Mouse (Mus musculus): ENCODE data around the gene Samd4. TPM values are rescaled to one million over a fixed set of nuclear protein-coding genes. Genes with fewer than 3 reads are reported as not detected.

The Samd4 gene
- polyA plus RNA-seq, 1 experiment = 10.6 TPM

DNA sequence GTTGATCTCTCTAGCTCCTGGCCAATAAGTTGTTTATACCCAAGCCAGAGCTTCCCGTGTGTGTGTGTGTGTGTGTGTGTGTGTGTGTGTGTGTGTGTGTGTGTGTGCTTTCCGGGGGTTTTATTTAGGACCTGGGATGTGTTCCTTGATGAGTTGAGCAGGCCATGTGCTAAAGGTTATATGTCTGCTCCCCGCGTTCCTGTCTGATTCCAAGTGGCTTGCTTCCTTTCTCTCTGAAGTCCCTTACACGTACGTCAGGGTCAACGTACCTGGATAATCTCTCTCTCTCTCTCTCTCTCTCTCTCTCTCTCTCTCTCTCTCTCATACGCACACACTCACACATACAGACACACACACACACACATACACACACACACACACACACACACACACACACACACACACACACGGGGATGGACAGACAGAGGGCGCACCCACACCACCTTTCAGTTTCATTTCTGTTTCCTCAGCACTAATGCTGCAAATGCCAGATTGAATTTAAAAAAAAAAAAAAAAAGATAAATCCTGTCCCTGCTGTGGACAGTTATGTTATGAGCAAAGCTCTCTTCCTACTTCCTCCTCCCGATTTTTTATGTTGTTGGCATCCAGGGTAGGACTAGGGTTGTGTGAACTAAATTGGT, 117.6 kb downstream of the Samd4 start:
- no peak for DNase-seq (ENCODE audit: low read depth)

DNA sequence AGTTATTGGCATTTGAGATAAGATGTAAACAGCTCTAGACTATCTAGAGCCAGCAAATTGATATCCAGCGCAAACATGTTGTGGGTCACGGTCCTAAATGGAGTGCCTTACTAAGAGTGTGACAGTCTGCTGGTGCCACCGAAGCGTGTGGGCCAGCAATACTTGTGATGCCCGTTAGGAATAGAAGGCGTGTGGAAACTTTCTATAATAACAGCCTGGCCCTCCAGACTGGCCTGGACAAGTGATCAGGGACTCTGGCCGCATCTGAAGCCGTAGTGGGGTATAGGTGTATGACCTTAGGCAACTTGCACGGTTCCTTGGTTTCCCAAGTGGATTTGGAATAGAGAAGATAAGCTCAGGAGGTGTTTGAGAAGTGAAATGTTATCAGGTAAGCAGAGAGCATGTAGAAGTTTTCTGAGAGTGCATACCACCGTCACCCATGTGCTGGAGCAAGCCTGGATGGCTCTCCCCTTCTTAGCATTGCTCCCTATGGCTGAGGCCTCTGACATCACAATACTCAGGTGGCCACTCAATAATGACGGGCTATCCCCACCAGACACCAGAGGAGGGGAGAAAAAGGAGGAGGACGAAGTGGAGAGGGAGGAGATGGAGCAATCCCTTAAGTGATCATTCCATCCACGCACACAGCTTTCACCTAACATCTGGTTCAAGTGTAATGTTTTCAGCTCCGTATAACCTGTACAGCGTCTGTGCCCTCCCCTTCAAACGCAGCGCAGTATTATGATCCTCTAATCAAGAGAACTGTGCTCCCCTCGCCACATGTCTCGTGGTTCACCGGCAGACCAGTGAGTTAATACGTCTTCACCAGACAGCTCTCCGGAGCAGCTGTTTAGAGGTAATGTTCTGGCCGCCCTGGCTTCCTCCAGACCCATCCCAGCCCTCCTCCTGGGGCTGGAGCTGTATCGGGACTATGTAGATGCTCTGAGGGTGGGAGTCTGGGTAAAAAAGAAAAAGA, 118.4 kb downstream of the Samd4 start:
- no peak for DNase-seq (ENCODE audit: low read depth)

DNA sequence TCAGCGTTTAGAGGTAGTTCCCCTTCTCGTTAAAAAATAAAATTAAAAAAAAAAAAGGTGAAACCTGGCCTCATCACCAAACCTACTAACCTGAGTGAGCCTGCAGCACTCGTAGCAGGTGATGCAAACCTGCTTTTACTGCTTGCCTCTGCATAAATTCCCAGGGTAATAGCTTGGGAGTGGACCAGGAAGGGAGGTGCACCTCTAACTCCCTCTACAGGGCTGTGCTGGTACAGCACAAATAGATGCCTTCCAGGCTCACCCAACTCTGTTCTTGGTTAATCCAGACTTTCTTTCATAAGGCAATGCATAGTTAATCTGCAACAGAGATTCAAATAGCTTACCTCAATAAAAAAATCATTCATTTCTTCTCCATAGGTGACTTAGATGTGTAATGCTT, 121.5 kb downstream of the Samd4 start:
- no peak for DNase-seq (ENCODE audit: low read depth)

DNA sequence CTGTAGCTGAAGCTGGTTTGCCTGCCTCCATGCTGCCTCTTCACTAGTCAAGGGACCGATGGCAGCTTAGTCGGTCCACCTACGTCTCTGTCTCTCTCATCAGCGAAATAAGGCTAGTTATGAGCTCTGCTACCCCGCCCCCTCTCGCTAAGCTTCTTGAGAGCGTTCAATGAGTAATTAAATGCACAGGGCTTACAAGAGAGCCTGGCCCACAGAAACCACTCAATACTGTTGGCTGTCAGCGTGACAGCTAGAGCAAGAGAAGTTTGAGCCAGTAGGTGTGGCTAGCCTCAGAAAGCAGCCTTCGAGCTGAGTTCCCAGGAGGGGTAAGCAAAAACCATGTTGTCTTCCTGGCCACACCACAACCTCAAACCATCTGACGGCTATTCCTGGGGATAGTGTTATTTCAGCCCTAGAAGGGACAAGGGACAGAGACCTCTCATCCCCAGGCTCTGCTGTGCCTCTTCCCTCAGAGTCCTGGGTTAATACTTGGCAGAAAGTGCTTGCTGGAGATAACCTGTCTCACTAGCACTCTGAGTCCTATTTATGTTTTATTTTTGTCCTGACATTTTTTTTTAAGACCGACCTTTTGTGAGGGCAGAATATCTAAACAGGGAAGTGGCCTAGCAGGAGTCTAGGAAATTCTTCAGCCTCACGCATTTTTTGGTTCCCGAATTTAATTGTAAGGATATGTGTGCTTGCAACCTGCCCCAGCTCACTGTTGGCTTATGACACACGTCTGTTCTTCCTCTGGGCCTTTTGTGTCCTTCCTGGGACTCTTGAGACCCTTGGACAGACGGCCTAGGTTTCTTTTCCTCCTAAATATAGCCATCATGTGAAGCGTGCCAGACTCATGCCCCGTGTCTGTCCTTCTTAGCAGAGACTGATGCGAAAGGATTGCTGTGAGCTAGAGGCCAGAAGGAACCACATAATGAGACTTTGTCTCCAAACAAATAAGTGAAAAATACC, 128.8 kb downstream of the Samd4 start:
- no peak for DNase-seq (ENCODE audit: low read depth)

DNA sequence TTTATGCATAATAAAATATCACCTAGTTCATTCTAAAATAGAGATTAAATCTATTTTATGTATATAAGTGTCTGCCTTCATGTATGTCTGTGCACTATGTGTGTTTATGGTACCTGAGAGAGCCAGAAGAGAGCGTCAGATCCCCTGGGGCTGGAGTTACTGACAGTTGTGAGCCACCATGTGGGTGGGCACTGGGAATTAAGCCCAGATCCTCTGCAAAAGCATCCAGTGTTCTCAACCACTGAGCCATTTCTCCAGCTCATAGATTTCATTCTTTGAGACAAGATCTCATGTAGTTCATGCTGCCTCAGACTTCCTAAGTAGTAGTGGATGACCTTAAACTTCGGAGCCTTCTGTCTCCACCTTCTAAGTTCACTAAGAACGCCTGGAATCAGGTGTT, 133.0 kb downstream of the Samd4 start:
- no peak for DNase-seq (ENCODE audit: low read depth)

DNA sequence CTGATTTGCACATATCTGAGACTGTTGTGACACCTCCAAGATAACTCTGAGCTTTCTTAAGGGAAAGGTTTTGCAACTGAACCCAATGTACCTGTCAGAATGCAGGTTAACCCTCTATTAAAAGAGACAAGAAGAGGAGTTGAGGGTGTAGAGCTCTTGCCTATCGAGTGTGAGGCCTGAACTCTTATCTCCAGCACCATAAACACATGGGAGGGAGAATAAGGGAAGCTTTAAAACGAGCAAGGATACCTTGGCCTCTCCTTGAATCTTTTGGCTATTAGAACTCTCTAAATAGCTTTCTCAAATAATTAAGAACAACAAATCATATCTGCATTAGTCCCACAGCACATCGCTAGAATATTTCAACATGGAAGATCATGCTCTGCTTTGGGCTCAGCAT, 135.0 kb downstream of the Samd4 start:
- DNase-seq (ENCODE audit: low read depth) = no peak

DNA sequence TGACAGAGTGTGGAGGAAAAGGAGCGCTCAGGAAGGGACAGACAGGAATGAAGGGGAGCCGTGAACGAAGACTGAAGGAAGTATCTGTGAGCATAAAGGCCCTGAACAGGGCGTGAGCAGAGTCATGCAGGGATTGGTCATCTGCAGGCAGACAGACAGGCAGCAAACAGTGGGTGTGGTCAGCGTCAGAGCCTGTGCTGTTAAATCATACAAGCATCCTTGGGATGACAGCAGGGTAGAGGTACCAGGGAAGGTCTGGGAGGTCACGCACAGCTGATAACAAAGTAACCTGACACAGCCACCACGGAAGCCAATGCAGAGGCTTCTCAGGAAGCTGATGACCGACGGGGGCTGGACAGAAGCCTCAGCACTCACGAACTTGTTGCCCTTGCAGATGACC, 138.2 kb downstream of the Samd4 start:
- no peak for DNase-seq (ENCODE audit: low read depth)

DNA sequence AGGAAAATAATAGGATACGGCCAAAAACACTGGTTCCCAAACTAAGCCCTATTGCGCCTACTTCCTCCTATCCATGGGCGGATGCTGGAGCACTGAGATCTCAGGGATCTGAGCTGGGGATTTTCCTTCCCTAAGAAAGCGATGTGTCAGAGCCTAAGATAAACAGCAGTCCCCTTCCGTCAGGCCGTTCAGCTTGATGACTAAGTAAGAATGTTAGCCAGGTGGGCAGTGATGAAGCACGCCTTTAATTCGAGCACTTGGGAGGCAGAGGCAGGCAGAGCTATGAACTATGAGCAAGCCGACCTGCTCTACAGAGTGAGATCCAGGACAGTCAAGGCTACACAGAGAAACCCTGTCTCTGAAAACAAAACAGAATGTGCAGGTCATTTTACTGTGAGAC, 140.9 kb downstream of the Samd4 start:
- DNase-seq (ENCODE audit: low read depth) = no peak

DNA sequence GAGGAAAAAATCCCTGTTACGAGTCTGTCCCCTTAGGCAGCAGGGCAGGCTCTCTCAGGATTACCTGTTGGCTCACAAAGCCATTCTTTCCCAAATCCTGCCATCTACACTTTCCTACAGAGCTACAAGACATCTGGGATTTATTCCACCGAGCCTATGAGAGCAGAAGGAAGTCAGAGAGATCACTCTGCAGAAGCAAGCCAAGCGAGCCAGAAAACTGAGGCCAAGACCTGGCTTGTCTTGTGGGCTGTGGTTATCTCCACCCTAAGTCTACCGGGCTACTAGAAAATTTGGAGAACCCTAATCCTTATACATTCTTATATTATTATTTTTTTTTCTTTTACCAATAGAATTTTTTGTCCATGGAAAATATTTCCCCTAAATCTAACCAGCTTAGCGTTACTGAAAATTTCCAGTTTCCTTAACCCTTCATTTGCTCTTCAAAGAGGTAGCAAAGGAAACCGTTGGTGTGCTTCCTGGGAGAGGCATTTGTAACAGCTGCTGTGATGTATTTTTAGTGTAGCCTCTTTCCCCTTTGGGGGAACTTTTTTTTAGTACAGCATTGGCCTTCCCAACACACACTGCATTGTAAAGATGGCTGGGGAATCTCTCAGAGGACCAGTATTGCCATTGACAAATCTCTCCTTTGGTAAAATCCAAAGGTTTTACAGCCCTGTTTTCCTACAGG, 144.9 kb downstream of the Samd4 start:
- no peak for DNase-seq (ENCODE audit: low read depth)

DNA sequence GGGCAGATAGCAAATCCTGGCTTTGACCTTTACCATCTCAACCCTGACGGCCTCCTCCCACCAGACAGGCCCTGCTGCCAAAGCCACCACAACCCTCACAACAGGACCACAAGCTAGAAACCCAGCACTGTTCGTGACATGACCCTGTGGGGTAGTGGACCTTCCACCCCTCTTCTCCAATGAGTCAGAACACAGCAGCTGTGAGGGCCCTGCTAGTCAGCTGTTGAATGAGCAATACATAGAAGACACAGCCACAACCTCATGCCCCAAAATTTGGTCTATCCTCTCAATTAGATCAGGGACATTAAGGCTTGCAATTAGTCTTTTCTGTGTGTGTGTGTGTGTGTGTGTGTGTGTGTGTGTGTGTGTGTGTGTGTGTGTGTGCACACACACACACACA, 148.9 kb downstream of the Samd4 start:
- DNase-seq (ENCODE audit: low read depth) = no peak

DNA sequence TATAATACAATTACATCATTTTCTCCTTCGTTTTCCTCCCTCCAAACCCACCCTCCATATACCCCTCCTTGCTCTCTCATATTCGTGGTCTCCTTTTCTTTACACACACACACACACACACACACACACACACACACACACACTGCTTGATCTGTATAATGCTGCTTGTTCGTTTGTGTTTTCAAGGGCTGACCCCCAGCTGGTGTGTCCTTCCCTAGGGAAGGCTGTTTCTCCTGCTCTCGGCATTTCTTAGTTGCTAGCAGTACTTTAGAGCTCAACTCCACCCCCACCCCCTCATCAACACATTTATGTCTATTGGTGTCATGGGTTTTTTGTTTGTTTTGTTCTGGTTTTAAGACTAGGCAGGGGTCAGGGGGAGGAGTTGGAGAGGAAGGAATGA, 149.5 kb downstream of the Samd4 start:
- DNase-seq (ENCODE audit: low read depth) = no peak

DNA sequence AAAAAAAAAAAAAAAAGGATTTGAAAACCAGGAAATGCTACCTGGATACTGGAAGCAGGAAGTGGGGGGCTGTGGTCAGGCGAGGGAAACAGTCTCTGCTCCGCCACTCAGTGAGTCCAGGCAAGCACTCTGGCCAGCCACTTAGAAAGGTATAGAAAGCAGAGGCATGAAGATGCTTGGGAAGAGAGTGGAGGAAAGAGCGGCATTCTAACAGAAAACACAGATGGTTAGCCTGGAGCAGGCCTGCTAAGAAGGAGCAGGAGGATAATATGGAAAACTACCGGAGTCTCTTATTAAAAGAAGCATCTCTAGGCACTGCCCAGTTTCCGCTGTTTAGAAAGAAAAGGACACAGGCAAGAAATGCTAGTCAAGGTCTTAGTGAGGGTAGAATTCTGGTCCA, 150.8 kb downstream of the Samd4 start:
- no peak for DNase-seq (ENCODE audit: low read depth)

DNA sequence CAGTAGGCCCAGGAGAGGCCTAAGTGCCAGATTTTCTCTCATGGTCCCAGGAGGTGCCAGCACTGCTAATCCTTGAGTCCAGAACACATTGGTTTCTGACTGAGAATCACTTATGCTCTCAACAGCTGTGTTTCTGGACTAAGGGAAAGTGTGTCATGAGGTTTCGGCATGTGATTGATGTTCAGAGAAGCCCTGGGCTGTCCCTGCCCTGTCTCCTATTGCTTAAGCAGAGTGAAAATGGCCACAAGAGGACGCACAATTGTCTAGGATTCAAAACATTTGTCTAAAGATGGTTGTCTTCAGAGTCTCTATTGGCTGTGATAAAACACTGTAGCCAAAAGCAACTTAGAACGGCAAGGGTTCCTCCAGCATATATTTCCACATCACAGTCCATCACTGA, 159.0 kb downstream of the Samd4 start:
- DNase-seq (ENCODE audit: low read depth) = no peak

DNA sequence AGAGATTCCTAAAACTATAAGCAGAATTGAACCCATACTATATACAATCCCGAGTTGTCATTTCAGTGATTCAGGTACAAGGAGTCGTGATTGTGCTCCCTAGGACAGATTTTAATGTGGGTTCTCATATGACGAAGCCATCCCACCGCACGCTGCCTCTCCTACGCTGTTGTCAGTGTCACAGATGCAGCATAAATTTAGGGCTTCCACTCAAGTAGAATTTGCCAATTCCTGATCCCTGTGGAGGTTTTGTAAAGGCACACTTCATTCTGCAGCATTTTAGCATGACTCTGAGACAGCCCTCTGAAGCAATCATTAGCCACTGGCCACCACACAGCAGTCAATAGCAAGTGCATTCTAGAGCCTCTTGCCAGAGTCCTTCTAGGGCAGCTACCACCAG, 166.4 kb downstream of the Samd4 start:
- no peak for DNase-seq (ENCODE audit: low read depth)

DNA sequence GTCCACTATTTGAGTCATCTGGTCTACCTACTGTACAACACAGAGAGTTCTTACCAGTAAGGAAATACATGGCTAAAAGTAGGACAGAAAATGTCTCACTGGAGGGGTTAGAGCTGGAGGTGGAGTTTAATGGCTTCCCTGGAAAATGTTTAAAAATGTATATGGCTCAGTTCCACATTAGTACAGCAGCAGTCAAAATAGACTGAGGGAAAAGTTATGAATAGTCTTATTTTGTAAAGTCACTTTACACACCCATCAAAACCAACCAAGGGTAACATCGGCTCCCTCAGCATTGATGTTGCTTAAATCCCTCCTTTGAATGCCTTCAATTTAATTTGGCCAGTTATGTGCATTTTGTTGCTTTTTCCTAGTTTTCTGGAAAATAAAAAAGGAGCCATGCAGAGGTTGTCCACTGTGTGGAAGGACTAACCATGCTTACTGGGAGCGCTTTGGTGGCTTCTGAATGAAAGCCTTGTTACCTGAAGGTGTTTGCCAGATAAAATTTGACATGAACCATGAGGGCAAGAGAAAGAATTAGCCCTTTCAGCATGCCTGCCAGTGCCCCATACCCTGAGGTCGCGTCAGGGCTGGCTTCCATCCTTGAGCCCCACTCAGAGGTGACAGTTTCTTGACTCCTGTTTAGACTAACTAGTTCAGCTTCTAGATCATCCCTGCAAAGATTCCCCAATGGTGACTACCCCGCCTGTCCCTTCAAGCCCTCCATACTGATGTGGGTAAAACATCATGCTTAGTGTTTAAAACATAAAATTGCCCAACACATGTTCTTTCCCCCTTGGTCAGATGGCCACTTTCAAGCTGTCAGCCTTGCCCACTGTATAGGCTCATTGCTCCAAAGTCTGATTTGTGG, 169.3 kb downstream of the Samd4 start:
- no peak for DNase-seq (ENCODE audit: low read depth)

DNA sequence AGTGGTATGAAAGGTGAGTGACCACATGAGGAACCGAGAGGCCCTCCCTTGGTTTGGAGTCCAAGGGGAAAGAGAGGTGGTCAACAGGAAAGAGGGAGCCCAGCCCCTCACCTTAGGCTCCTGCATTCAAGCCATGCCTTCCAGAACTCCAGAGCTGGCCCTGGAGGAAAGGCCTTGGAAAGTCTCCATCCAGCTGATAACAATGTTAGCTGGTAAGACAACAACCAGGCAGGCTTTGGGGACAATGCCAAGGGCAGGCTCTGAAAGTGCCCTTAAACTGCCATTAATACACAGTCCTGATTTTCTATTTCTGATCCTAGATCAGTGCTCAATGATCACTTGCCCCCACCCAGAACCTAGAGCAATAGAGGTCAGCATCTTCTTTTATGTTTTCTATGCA, 170.4 kb downstream of the Samd4 start:
- DNase-seq (ENCODE audit: low read depth) = no peak

DNA sequence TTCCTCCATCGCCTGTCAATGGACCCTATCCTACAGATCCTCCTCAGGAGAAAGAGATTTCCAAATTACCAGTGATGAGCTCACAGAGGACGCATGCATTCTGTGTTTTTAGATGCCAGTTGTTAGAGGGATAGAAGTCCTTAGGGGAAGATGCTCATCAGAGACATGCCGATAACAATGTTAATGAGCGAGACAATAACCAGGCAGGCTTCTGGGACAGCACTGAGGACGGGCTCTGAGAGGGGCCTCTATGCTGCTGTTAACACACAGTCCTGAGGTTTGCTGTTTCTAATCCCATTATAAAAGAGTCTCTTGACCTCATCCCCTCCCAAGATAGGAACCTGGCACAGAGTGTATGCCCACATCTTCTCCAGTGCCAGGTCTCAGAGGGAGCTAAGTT, 171.2 kb downstream of the Samd4 start:
- no peak for DNase-seq (ENCODE audit: low read depth)

DNA sequence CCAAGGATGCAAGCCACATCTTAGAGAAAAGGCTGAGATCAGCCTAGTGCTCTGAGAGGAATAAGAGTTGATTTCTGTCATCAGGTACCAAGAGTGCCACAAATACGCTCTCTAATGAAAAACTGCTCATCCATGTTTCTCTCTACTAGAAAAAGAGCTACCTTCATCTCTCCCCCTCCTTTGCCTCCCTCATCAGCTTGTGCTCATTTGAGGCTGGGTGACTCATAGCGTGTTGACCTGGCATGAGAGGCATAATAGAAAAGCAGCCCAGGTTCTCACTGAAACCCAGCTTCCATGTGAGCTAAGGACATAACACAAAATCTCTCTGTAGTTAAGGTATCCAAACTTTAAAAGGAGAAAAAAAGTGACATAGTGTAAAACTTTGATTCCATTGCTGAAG, 176.3 kb downstream of the Samd4 start:
- no peak for DNase-seq (ENCODE audit: low read depth)

DNA sequence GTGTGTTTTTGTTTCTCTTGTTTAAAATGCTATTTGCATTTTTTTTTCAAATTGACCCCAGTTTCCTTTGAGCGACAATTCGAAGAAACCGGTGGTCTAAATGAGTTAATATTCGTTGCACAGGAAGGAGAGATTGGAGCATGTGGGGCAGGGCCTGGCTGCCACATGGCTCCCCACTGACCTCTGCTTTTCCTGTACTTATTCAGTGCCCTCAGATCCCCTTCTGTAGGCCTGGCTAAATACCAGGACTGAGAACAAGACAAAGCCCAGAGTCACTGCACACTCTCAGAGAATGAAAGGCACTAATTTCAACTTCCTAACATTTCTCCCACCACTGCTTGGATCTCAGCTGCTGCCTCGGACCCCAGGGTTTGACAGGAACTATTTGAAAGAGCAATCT, 182.4 kb downstream of the Samd4 start:
- DNase-seq (ENCODE audit: low read depth) = no peak

DNA sequence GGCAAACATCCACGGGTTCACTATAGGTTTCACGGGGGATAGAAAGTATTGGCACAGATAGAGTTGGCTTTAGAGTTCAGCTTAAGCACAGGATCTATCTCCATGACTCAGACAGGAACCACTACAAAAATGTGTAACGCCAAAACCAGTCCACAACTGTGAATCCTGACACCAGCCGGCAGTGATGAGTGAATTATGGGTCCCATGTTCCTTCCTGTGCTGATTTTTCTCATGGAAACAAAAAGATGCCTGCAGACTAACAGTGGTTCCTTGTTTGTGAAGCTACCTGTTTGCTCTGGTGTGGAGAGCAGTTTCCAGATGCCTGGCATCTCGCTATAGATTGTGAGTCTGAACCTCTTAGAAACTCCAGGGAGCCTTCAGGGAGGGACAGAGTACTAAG, 184.2 kb downstream of the Samd4 start:
- no peak for DNase-seq (ENCODE audit: low read depth)
